Mouse (Mus musculus) forebrain, embryonic 13.5 days (tissue): Measurements from ENCODE around the gene Stab1. TPM values are rescaled to one million over a fixed set of nuclear protein-coding genes. Genes with fewer than 3 reads are reported as not detected.

Source experiments
- ATAC-seq: fragments of 200-750 bp; cut with Nextera tagmentation; 2 replicates; pipeline ENCODE4 v1.8.0; 2017
- H3K27ac ChIP-seq: fragments of 300-500 bp; sonication (generic); 2 replicates; pipeline ENCODE4 v1.5.1; 2015; ENCODE audit warnings: inconsistent platforms, mild to moderate bottlenecking, moderate library complexity
- H3K27me3 ChIP-seq: fragments of 300-500 bp; sonication (generic); 2 replicates; pipeline ENCODE4 v1.6.1; 2015; ENCODE audit warnings: mild to moderate bottlenecking, inconsistent platforms
- H3K36me3 ChIP-seq: fragments of 300-500 bp; sonication (generic); 2 replicates; pipeline ENCODE4 v1.6.1; 2015; ENCODE audit warnings: mild to moderate bottlenecking, inconsistent platforms; ENCODE audit not compliant: poor library complexity, severe bottlenecking
- H3K4me1 ChIP-seq: fragments of 300-500 bp; sonication (generic); 2 replicates; pipeline ENCODE4 v1.6.1; 2015; ENCODE audit warnings: inconsistent platforms
- H3K4me2 ChIP-seq: fragments of 300-500 bp; sonication (generic); 2 replicates; pipeline ENCODE4 v1.6.1; 2015; ENCODE audit warnings: inconsistent platforms, mild to moderate bottlenecking, moderate library complexity
- H3K4me3 ChIP-seq: fragments of 300-500 bp; sonication (generic); 2 replicates; pipeline ENCODE4 v1.5.1; 2015; ENCODE audit warnings: mild to moderate bottlenecking, inconsistent platforms
- H3K9ac ChIP-seq: fragments of 300-500 bp; sonication (generic); 2 replicates; pipeline ENCODE4 v1.6.1; 2015; ENCODE audit warnings: mild to moderate bottlenecking, inconsistent platforms
- H3K9me3 ChIP-seq: fragments of 300-500 bp; sonication (generic); replicated peaks from 2 replicates; pipeline ENCODE4 v1.6.1; 2016; ENCODE audit warnings: inconsistent platforms
- WGBS: fragments of 180-500 bp; shearing (Covaris S2); methylation state at CpG from one replicate; pipeline ENCODE4 v1.1.7; 2015; 5-methylcytosine and 5-hydroxymethylcytosine counted together
- polyA plus RNA-seq: library from polyadenylated mRNA; unstranded; fragments of >200 nt; fragmentation: Nextera tagmentation; extraction: Ambion mirVana; gene quantifications from 2 replicates; pipeline ENCODE4 v1.2.1, GENCODE M21; 2015

Gene Stab1
- polyA plus RNA-seq, 1 experiment from 2014 or later = 16.3 TPM

DNA sequence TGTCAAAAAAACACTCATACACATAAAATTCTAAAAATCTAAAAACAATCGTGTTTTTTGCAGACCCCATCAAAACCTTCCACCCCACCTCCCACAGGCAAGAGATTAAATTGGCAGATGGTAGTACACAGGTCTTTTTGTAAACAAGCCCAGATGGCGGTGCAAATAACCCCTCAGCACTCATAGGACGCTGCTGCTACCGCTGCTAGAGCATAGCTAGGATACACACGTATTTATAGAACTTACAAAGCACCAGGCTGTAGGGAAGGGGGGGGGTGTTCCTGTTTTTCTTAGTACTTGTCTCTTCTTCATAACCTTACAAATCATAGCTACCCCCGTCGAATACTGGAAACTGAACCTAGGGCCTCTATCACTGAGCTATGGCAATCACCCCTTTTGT lies 25.4 kb upstream of the Stab1 start:
- Histone ChIP-seq H3K4me3 (no peak overlapping the region), H3K4me1 (peaks cover 12% of the 10 kb centered on the region; the same call in 1 of the 2 replicates), H3K27me3 (no peaks in the 10 kb centered on the region), H3K9me3 (no peaks in the 10 kb centered on the region), H3K4me2 (no peak overlapping the region), H3K9ac (no peak overlapping the region), H3K27ac (no peak overlapping the region; the same call in 1 of the 2 replicates), H3K36me3 (peaks cover 84% of the 10 kb centered on the region)
- WGBS = 75% methylated on average over 7 of the region's 7 CpGs
- no peak for ATAC-seq

DNA sequence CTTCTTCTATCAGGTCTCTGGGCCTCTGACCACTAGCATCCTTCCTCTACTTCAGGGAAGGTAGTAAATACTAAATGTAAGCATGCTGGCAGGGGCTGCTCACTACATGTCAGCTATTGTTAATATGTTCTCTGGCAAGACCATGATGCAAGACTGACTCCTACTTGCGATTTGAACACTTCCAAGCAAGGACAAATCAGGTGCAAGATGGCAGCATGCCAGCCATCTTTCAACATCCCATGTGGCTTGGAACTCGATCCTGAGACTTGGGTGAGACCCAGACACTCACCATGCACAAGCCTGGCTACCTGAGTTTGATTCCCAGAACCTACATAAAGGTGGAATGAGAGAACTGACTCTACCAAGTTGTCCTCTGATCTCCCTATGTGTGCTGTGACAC lies 23.5 kb upstream of the Stab1 start:
- no peak overlapping the region for H3K4me2 ChIP-seq
- no peak overlapping the region for H3K4me3 ChIP-seq
- H3K9ac ChIP-seq = no peak overlapping the region
- H3K27ac ChIP-seq = no peak overlapping the region
- H3K27me3 ChIP-seq = no peaks in the 10 kb centered on the region
- no peaks in the 10 kb centered on the region for H3K9me3 ChIP-seq
- ATAC-seq = no peak
- H3K4me1 ChIP-seq = 0 out of 2 replicates have a peak, but pooled peaks cover 3% of the 10 kb centered on the region
- WGBS = 79% methylated on average over 2 of the region's 2 CpGs
- peaks cover 87% of the 10 kb centered on the region for H3K36me3 ChIP-seq

- no peaks in the 10 kb centered on the region for H3K9me3 ChIP-seq
- ATAC-seq = no peak
- 94% methylated on average over 3 of the region's 3 CpGs for WGBS
- H3K4me1 ChIP-seq = no peaks in the 10 kb centered on the region
- H3K27ac ChIP-seq = no peak overlapping the region
- H3K9ac ChIP-seq = no peak overlapping the region
- no peak overlapping the region for H3K4me3 ChIP-seq
- no peaks in the 10 kb centered on the region for H3K27me3 ChIP-seq
- no peak overlapping the region for H3K4me2 ChIP-seq
- peaks cover 100% of the 10 kb centered on the region for H3K36me3 ChIP-seq
Measured at GRCm38 (mm10) chr14:31189348-31189747, 20.9 kb upstream of the Stab1 start.

- Histone ChIP-seq H3K4me1 (no peaks in the 10 kb centered on the region), H3K9ac (no peak overlapping the region), H3K27ac (no peak overlapping the region), H3K4me2 (no peak overlapping the region), H3K4me3 (no peak overlapping the region), H3K36me3 (peaks cover 100% of the 10 kb centered on the region), H3K9me3 (no peaks in the 10 kb centered on the region), H3K27me3 (no peaks in the 10 kb centered on the region)
- 62% methylated on average over 6 of the region's 6 CpGs for WGBS
- ATAC-seq = no peak
Measured at GRCm38 (mm10) chr14:31188771-31189181, 20.3 kb upstream of the Stab1 start.

- Histone ChIP-seq H3K9me3 (no peaks in the 10 kb centered on the region), H3K9ac (no peak overlapping the region), H3K27me3 (no peaks in the 10 kb centered on the region), H3K27ac (no peak overlapping the region), H3K36me3 (peaks cover 100% of the 10 kb centered on the region), H3K4me3 (no peak overlapping the region), H3K4me1 (no peaks in the 10 kb centered on the region), H3K4me2 (no peak overlapping the region)
- no peak for ATAC-seq
- 88% methylated on average over 4 of the region's 4 CpGs for WGBS
Measured at GRCm38 (mm10) chr14:31186656-31187055, 18.2 kb upstream of the Stab1 start.

- H3K27me3 ChIP-seq = no peaks in the 10 kb centered on the region
- H3K4me3 ChIP-seq = no peak overlapping the region
- H3K4me2 ChIP-seq = no peak overlapping the region
- no peak overlapping the region for H3K27ac ChIP-seq
- no peak overlapping the region for H3K9ac ChIP-seq
- H3K36me3 ChIP-seq = peaks cover 100% of the 10 kb centered on the region
- ATAC-seq = no peak
- no peaks in the 10 kb centered on the region for H3K9me3 ChIP-seq
- no peaks in the 10 kb centered on the region for H3K4me1 ChIP-seq
- WGBS = 93% methylated on average over 12 of the region's 12 CpGs
Measured at GRCm38 (mm10) chr14:31184195-31184594, 15.8 kb upstream of the Stab1 start.

DNA sequence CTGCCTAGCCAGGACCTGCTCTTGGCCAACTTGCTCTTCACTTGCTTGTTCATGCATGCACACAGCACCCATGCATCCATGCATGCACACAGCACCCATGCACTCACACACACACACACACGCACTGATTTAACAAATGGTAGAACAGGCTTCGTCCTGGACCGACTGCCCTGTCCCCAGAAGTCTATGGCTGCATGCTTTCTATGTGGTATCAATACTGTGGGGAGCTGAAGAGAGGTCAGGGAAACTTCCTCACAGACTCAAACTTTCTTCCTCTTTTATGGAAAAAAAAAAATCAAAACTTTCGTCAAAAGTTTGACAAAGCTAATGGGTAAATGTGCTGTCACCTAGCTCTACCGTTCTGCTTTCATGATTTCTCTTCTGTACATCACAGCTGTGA lies 15.1 kb upstream of the Stab1 start:
- 89% methylated on average over 5 of the region's 5 CpGs for WGBS

GRCm38 (mm10) chr14:31182786-31183290 lies 14.4 kb upstream of the Stab1 start:
- no peak overlapping the region for H3K4me2 ChIP-seq
- H3K27me3 ChIP-seq = no peaks in the 10 kb centered on the region
- no peaks in the 10 kb centered on the region for H3K4me1 ChIP-seq
- H3K9ac ChIP-seq = no peak overlapping the region
- H3K36me3 ChIP-seq = peaks cover 98% of the 10 kb centered on the region
- no peak overlapping the region for H3K27ac ChIP-seq
- ATAC-seq = no peak
- WGBS = 78% methylated on average over 2 of the region's 2 CpGs
- no peak overlapping the region for H3K4me3 ChIP-seq
- no peaks in the 10 kb centered on the region for H3K9me3 ChIP-seq

More for the DNA sequence above, 15.1 kb upstream of the Stab1 start:
- no peak overlapping the region for H3K4me2 ChIP-seq
- ATAC-seq = no peak
- H3K9ac ChIP-seq = no peak overlapping the region
- no peak overlapping the region for H3K4me3 ChIP-seq
- H3K4me1 ChIP-seq = no peaks in the 10 kb centered on the region
- H3K27ac ChIP-seq = no peak overlapping the region
- H3K27me3 ChIP-seq = no peaks in the 10 kb centered on the region
- no peaks in the 10 kb centered on the region for H3K9me3 ChIP-seq
- peaks cover 100% of the 10 kb centered on the region for H3K36me3 ChIP-seq

DNA sequence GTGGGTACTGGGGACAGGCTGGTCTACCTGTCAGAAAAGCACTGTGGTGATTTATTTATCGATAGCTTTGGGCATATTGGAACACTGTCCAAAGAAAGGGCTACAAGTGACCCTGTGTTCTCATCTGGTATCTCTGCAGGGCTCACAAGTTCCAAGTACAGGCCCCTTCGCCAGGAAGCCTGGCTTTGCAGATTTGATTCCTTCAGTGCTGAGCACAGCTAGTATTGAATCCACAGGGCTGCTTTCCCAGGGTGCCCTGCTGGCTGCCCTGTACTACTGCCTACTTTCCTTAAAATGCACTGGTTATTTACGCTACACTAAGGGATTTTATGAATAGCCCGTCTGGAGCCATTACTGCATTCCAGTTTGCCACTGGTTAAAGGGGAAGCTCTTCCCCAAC lies 13.1 kb upstream of the Stab1 start:
- Histone ChIP-seq H3K27me3 (no peaks in the 10 kb centered on the region), H3K4me1 (no peaks in the 10 kb centered on the region), H3K4me3 (no peak overlapping the region), H3K36me3 (peaks cover 98% of the 10 kb centered on the region), H3K4me2 (no peak overlapping the region), H3K9ac (no peak overlapping the region), H3K9me3 (no peaks in the 10 kb centered on the region), H3K27ac (no peak overlapping the region)
- no peak for ATAC-seq
- 90% methylated on average over 4 of the region's 4 CpGs for WGBS

DNA sequence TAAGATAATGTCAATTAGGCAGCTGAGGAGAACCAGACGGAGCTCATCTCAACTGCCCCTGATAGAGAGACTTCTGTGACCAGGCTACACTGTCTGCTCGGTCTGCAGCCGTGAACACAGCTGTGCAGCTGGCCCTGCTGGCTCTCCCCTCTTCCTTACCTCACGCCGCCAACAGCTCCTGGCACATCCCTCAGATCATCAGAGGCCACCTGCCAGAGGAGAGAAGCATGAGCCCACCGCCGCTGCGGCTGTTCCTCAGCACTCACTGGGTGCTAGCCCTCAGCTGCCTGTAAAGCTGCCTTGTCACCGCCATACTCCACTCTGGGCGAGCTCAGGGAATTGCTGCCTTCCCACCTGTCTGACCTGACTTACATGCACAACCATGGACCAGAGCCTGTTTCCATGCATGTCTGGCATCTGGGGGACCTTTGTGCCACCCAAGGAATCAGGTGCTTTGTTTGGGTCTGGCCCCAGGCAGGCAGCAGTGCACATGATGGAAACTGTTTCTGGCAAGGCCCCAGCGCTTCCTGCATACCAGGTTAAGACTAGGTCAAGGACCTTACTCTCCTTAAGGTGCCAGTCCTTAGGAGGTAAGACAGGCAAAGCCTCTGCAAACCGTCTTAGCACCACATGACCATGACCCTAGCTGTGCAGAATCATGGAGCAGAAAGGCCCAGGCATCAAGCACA lies 11.4 kb upstream of the Stab1 start:
- no peak for ATAC-seq
- Histone ChIP-seq H3K9ac (no peak overlapping the region), H3K4me3 (no peak overlapping the region), H3K27ac (no peak overlapping the region), H3K27me3 (no peaks in the 10 kb centered on the region), H3K4me2 (no peak overlapping the region), H3K4me1 (no peaks in the 10 kb centered on the region), H3K9me3 (no peaks in the 10 kb centered on the region), H3K36me3 (peaks cover 98% of the 10 kb centered on the region)
- WGBS = 87% methylated on average over 12 of the region's 12 CpGs

- Histone ChIP-seq H3K9ac (no peak overlapping the region), H3K36me3 (peaks cover 98% of the 10 kb centered on the region), H3K27me3 (no peaks in the 10 kb centered on the region), H3K4me2 (no peak overlapping the region), H3K4me1 (no peaks in the 10 kb centered on the region), H3K27ac (no peak overlapping the region), H3K4me3 (no peak overlapping the region), H3K9me3 (no peaks in the 10 kb centered on the region)
- WGBS = 95% methylated on average over 5 of the region's 5 CpGs
- ATAC-seq = no peak
Measured at GRCm38 (mm10) chr14:31177715-31178114, 9.3 kb upstream of the Stab1 start.

DNA sequence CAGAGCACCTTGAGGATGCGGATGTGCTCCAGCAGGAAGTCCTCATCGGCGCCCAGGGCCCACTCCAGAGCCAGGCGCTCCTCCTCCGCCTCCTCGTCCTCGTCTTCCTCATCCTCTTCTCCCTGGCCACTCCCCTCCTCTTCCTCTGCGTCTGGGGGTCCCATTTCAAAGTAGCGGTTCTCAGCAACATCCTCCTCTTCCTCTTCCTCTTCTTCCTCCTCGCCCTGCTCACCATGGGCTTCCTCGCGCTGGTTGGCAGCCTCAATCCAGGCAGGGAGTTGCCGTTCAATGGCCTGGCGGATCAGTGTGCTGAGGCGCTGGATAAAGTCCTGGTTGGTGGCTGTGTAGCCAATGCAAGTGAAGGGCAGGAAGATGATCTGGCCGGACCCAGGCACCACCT lies 8.8 kb upstream of the Stab1 start:
- Histone ChIP-seq H3K9ac (no peak overlapping the region), H3K27me3 (no peaks in the 10 kb centered on the region), H3K27ac (no peak overlapping the region), H3K4me3 (no peak overlapping the region), H3K36me3 (peaks cover 98% of the 10 kb centered on the region), H3K9me3 (no peaks in the 10 kb centered on the region), H3K4me1 (no peaks in the 10 kb centered on the region), H3K4me2 (no peak overlapping the region)
- WGBS = 91% methylated on average over 16 of the region's 16 CpGs
- ATAC-seq = no peak

- WGBS = 97% methylated on average over 7 of the region's 7 CpGs
- Histone ChIP-seq H3K4me3 (no peak overlapping the region), H3K27ac (no peak overlapping the region), H3K9me3 (no peaks in the 10 kb centered on the region), H3K36me3 (peaks cover 88% of the 10 kb centered on the region), H3K4me1 (peaks cover 3% of the 10 kb centered on the region; the same call in 1 of the 2 replicates), H3K9ac (no peak overlapping the region), H3K27me3 (no peaks in the 10 kb centered on the region), H3K4me2 (no peak overlapping the region)
- ATAC-seq = no peak
Measured at GRCm38 (mm10) chr14:31173537-31173936, 5.1 kb upstream of the Stab1 start.
